Mouse (Mus musculus): Measurements from ENCODE around the gene Panx3. TPM values are rescaled to one million over a fixed set of nuclear protein-coding genes. Genes with fewer than 3 reads are reported as not detected.

Panx3 gene
- polyA plus RNA-seq, 1 experiment from 2014 or later: 0.32 TPM

DNA sequence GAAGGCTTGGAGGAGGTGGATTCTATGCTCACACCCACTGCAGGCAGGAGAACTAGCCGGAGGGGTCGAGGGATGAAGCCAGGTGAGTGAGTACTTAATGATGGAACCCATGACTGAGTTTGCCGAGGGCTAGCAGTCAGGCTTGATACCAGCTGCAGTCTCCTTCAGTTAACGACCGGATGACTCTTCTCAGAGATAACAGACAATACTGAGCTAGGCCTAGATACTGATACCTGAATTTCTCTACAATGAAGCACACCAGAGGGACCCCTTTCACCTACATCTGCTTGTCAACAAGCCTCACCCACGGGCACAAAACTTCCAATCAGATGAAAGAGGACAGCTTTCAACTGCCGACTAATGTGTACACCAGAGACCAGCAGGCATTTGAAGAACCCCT, 3.0 kb downstream of the Panx3 start:
- 80% methylated on average over 7 of the region's 7 CpGs for WGBS
- H3K9ac ChIP-seq (ENCODE audit: low read length): no peak overlapping the region
- no peak for ATAC-seq (replicated peaks; ENCODE audit: low FRiP score)

DNA sequence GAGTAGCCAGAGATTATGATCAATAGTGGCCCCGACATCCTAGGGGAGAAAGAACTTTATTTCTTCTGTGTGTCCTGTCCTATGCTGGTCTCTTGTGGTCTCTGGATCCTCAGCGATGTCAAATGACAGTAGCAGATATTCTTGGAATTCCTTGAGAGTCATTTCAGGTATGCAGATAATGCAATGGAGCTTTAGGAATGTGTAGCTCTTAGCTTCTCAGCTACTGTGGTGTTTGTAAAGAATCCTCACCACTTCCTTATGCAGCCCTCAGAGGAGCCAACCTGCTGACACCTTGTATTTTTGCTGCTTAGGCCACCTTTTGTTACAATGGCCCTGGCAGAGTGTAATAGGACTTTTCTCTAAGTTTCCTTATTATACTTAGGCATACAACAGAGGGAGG, 4.4 kb downstream of the Panx3 start:
- H3K9ac ChIP-seq (ENCODE audit: low read length): no peak overlapping the region
- no peaks in the 10 kb centered on the region for H3K27me3 ChIP-seq (ENCODE audit: control insufficient read depth, insufficient read depth, low read length)
- H3K9me3 ChIP-seq (ENCODE audit: control insufficient read depth, low read length): no peaks in the 10 kb centered on the region
- H3K4me1 ChIP-seq (replicated peaks; ENCODE audit: control insufficient read depth, insufficient read depth, low read length): no peaks in the 10 kb centered on the region
- no peak overlapping the region for H3K4me2 ChIP-seq (ENCODE audit: low read depth, low read length, severe bottlenecking)
- no peaks in the 10 kb centered on the region for H3K36me3 ChIP-seq (ENCODE audit: control insufficient read depth, insufficient read depth, low read length)
- ATAC-seq (replicated peaks; ENCODE audit: low FRiP score): no peak
- H3K4me3 ChIP-seq (ENCODE audit: low read depth, low read length): no peak overlapping the region
- no peak overlapping the region for H3K27ac ChIP-seq (ENCODE audit: low read depth, low read length)
- 77% methylated on average over 2 of the region's 2 CpGs for WGBS
- DNase-seq (ENCODE audit: low spot score): no peak

More for the DNA sequence above, 3.0 kb downstream of the Panx3 start:
- Histone ChIP-seq H3K4me2 (ENCODE audit: low read depth, low read length, severe bottlenecking) (no peak overlapping the region), H3K4me3 (ENCODE audit: low read depth, low read length) (no peak overlapping the region), H3K4me1 (replicated peaks; ENCODE audit: control insufficient read depth, insufficient read depth, low read length) (no peaks in the 10 kb centered on the region), H3K9me3 (ENCODE audit: control insufficient read depth, low read length) (no peaks in the 10 kb centered on the region), H3K27me3 (ENCODE audit: control insufficient read depth, insufficient read depth, low read length) (no peaks in the 10 kb centered on the region), H3K36me3 (ENCODE audit: control insufficient read depth, insufficient read depth, low read length) (no peaks in the 10 kb centered on the region), H3K27ac (ENCODE audit: low read depth, low read length) (no peak overlapping the region)
- DNase-seq (ENCODE audit: low spot score): no peak

DNA sequence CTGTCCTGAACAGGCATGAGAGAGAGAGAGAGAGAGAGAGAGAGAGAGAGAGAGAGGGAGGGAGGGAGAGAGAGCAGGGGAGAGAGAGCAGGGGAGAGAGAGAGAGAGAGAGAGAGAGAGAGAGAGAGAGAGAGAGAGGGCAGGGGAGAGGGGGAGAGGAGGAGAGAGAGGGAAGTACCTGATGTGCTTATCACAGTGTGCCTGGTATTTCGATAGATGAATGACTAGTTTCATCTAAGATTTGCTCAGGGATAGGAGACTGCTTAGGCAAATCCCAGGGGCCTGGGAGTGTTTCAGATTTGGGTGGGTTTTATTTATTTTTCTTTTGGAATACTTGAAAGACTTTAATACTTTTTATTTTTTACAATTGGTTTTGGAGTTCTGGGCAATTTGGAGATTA, 5.8 kb downstream of the Panx3 start:
- H3K4me2 ChIP-seq (ENCODE audit: low read depth, low read length, severe bottlenecking): no peak overlapping the region
- 79% methylated on average over 1 of the region's 1 CpGs for WGBS
- no peak overlapping the region for H3K27ac ChIP-seq (ENCODE audit: low read depth, low read length)
- no peak overlapping the region for H3K4me3 ChIP-seq (ENCODE audit: low read depth, low read length)
- ATAC-seq (replicated peaks; ENCODE audit: low FRiP score) (no peak), DNase-seq (ENCODE audit: low spot score) (no peak)
- no peaks in the 10 kb centered on the region for H3K27me3 ChIP-seq (ENCODE audit: control insufficient read depth, insufficient read depth, low read length)
- H3K4me1 ChIP-seq (replicated peaks; ENCODE audit: control insufficient read depth, insufficient read depth, low read length): no peaks in the 10 kb centered on the region
- no peak overlapping the region for H3K9ac ChIP-seq (ENCODE audit: low read length)
- no peaks in the 10 kb centered on the region for H3K9me3 ChIP-seq (ENCODE audit: control insufficient read depth, low read length)
- H3K36me3 ChIP-seq (ENCODE audit: control insufficient read depth, insufficient read depth, low read length): no peaks in the 10 kb centered on the region

DNA sequence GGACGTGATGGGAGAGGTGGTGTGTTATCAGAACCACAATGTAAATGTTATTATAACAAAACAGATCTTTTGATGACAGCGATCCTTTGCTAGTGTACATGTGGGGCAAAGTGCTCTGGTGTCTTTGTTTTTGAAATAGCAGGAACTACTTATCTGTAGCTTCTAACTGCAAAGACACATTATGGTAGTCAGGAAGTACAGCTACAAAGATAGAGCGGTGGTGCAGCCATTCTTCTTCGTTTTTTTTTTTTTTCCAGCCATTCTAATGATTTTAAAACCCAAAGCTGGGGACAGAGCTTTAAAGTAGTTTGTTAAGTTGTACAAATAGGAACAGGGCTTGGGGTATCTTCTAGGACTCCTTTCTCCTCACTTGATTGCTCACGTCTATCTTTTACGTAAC, 9.6 kb downstream of the Panx3 start:
- DNase-seq (ENCODE audit: low spot score): no peak

DNA sequence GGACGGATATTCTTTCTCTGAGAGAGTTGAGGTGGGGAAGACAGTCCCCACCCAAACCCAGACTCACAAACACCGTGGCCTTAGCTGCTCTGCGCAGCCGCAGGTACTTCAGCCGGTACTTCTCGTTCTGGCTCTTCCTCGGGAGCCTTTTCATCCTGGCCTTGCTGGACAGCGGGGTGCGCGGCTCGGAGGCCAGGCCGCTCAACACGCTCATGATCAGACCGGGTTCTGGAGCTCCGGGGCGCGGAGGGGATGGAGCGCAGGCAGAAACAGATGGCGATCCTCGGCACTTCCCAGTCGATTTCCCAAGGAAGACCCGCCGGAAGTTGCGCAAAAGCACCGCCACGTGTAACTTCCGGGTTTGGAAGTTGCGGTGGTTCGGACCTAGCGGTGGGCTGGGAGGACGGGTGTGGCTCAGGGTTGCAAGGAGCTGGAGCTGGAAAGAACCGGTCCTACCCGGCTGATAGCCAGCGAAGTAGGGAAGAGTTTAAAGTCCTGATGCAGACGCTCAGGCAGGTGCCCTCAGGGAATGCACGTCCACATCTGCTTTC, 12.0 kb downstream of the Panx3 start, which contains the start of gene Tbrg1:
Gene Tbrg1 (minus strand): TSS at position 382 of the 551 bp plus-strand sequence.
- ATAC-seq (replicated peaks; ENCODE audit: low FRiP score) (peak; percentile 90), DNase-seq (ENCODE audit: low spot score) (peak; percentile 88)
- peak within 1 kb of the TSS; percentile 63 for H3K4me2 ChIP-seq (ENCODE audit: low read depth, low read length, severe bottlenecking)
- no peaks in the 10 kb centered on the region; the same call in 1 of the 2 replicates for H3K4me1 ChIP-seq (replicated peaks; ENCODE audit: control insufficient read depth, insufficient read depth, low read length)
- peak within 1 kb of the TSS; percentile 31; the same call in 1 of the 2 replicates for H3K27ac ChIP-seq (ENCODE audit: low read depth, low read length)
- no peaks in the 10 kb centered on the region for H3K9me3 ChIP-seq (ENCODE audit: control insufficient read depth, low read length)
- peak within 1 kb of the TSS; percentile 85 for H3K9ac ChIP-seq (ENCODE audit: low read length)
- under 1% methylated on average over 36 of the region's 36 CpGs for WGBS
- H3K36me3 ChIP-seq (ENCODE audit: control insufficient read depth, insufficient read depth, low read length): peaks cover 2% of the 10 kb centered on the region; the same call in 1 of the 2 replicates
- H3K27me3 ChIP-seq (ENCODE audit: control insufficient read depth, insufficient read depth, low read length): no peaks in the 10 kb centered on the region
- peak within 1 kb of the TSS; percentile 75 for H3K4me3 ChIP-seq (ENCODE audit: low read depth, low read length)

More for the DNA sequence above, 9.6 kb downstream of the Panx3 start:
- no peak for ATAC-seq (replicated peaks; ENCODE audit: low FRiP score)
- H3K36me3 ChIP-seq (ENCODE audit: control insufficient read depth, insufficient read depth, low read length): no peaks in the 10 kb centered on the region
- no peaks in the 10 kb centered on the region; the same call in 1 of the 2 replicates for H3K4me1 ChIP-seq (replicated peaks; ENCODE audit: control insufficient read depth, insufficient read depth, low read length)
- no peak overlapping the region for H3K4me2 ChIP-seq (ENCODE audit: low read depth, low read length, severe bottlenecking)
- no peak overlapping the region for H3K9ac ChIP-seq (ENCODE audit: low read length)
- no peak overlapping the region for H3K4me3 ChIP-seq (ENCODE audit: low read depth, low read length)
- H3K27me3 ChIP-seq (ENCODE audit: control insufficient read depth, insufficient read depth, low read length): no peaks in the 10 kb centered on the region
- H3K27ac ChIP-seq (ENCODE audit: low read depth, low read length): no peak overlapping the region
- no peaks in the 10 kb centered on the region for H3K9me3 ChIP-seq (ENCODE audit: control insufficient read depth, low read length)
- 87% methylated on average over 6 of the region's 6 CpGs for WGBS

DNA sequence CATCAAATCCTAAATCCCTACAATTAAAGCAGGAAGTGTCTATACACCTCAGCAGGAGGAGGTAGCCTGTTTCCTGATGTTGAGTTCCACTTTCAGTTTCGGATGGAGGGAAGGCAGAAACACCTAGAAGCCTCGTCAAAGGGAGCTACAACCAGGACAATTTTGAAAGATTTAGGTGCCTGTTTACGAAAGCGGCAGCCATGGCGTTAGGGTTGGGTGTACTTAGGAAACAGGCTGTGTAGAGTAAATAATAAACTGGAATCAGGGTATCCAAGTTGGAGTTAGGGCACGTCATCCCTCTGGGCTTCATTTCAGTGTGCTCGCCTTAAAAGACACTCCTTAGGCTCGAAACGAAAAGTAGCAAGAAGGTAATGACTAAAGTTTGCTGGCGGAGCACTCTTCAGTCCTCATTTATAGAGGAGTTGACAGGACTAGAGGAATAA, 12.6 kb downstream of the Panx3 start:
- no peaks in the 10 kb centered on the region for H3K9me3 ChIP-seq (ENCODE audit: control insufficient read depth, low read length)
- ATAC-seq (replicated peaks; ENCODE audit: low FRiP score): peak; percentile 30; the same call in 1 of the 2 replicates
- H3K27ac ChIP-seq (ENCODE audit: low read depth, low read length): no peak overlapping the region; the same call in 1 of the 2 replicates
- no peaks in the 10 kb centered on the region; the same call in 1 of the 2 replicates for H3K4me1 ChIP-seq (replicated peaks; ENCODE audit: control insufficient read depth, insufficient read depth, low read length)
- DNase-seq (ENCODE audit: low spot score): no peak
- peaks cover 2% of the 10 kb centered on the region; the same call in 1 of the 2 replicates for H3K36me3 ChIP-seq (ENCODE audit: control insufficient read depth, insufficient read depth, low read length)
- H3K4me2 ChIP-seq (ENCODE audit: low read depth, low read length, severe bottlenecking): peak overlapping the region; percentile 63
- peak overlapping the region; percentile 75 for H3K4me3 ChIP-seq (ENCODE audit: low read depth, low read length)
- no peaks in the 10 kb centered on the region for H3K27me3 ChIP-seq (ENCODE audit: control insufficient read depth, insufficient read depth, low read length)
- WGBS: 2% methylated on average over 10 of the region's 10 CpGs
- peak overlapping the region; percentile 85 for H3K9ac ChIP-seq (ENCODE audit: low read length)

DNA sequence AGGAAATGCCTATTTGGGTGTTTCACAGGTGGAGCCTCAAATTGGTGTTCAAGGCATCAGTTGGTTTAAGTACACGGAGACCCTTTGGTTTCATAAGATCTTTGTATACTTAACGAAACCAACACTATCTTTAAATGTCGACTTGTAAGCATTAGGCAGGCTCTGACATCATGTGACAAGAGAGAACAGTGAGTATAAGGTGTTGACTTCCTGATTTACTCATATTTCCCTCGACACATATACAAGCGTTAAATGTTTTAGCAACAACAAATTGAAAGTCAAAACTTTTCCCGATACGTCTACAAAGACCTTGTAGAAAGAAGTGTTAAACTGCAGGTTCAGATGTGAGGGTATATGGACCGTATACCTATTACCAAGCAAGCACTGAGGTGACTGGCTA, 13.1 kb downstream of the Panx3 start:
- Histone ChIP-seq H3K27me3 (ENCODE audit: control insufficient read depth, insufficient read depth, low read length) (no peaks in the 10 kb centered on the region), H3K9me3 (ENCODE audit: control insufficient read depth, low read length) (no peaks in the 10 kb centered on the region), H3K4me2 (ENCODE audit: low read depth, low read length, severe bottlenecking) (peak overlapping the region; percentile 63), H3K27ac (ENCODE audit: low read depth, low read length) (no peak overlapping the region), H3K4me1 (replicated peaks; ENCODE audit: control insufficient read depth, insufficient read depth, low read length) (no peaks in the 10 kb centered on the region; the same call in 1 of the 2 replicates), H3K36me3 (ENCODE audit: control insufficient read depth, insufficient read depth, low read length) (peaks cover 4% of the 10 kb centered on the region; the same call in 1 of the 2 replicates), H3K4me3 (ENCODE audit: low read depth, low read length) (peak overlapping the region; percentile 75), H3K9ac (ENCODE audit: low read length) (peak overlapping the region; percentile 85)
- ATAC-seq (replicated peaks; ENCODE audit: low FRiP score) (no peak), DNase-seq (ENCODE audit: low spot score) (no peak)
- 67% methylated on average over 8 of the region's 8 CpGs for WGBS

DNA sequence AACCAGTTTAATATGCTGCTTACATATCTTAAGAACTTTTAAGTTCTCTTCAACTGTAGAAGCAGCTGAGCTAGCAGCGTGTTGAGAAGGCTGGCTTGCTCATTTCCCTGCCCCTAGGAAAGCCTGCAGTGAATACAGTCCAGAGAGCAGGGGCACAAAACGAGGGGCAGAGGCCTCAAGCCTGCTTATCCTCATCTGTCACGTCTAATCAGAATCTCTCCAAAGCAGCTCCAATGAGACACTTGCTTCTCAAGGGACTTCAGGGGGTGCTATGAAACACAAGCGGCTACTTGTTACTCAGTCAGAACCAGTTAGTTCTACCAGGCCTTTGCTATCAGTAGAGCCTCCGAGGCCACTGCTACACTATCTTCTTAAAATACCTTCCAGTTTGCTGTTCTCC, 15.2 kb downstream of the Panx3 start:
- Histone ChIP-seq H3K27me3 (ENCODE audit: control insufficient read depth, insufficient read depth, low read length) (no peaks in the 10 kb centered on the region), H3K36me3 (ENCODE audit: control insufficient read depth, insufficient read depth, low read length) (peaks cover 12% of the 10 kb centered on the region; the same call in 1 of the 2 replicates), H3K4me1 (replicated peaks; ENCODE audit: control insufficient read depth, insufficient read depth, low read length) (no peaks in the 10 kb centered on the region; the same call in 1 of the 2 replicates), H3K9ac (ENCODE audit: low read length) (no peak overlapping the region), H3K9me3 (ENCODE audit: control insufficient read depth, low read length) (no peaks in the 10 kb centered on the region), H3K4me3 (ENCODE audit: low read depth, low read length) (no peak overlapping the region), H3K4me2 (ENCODE audit: low read depth, low read length, severe bottlenecking) (no peak overlapping the region), H3K27ac (ENCODE audit: low read depth, low read length) (no peak overlapping the region)
- 85% methylated on average over 5 of the region's 5 CpGs for WGBS
- DNase-seq (ENCODE audit: low spot score): no peak
- no peak for ATAC-seq (replicated peaks; ENCODE audit: low FRiP score)

DNA sequence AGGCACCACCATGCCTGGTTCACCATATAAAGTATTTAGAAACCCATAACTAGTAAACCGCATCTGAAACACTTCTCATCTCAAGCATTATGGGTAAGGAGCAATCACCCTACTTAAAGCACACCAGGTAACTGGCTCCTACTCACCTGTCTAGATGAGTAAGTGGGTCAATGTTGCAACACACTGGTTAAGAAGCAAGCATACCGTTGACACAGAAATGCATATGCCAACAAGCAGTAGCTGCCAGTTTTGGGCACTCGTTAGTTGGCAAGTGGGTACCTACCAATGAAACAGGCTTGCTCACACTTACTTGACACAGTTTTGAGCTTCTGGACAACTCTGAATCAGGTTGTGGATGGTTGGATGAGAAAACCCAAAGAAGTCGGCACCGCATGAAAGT, 18.4 kb downstream of the Panx3 start:
- H3K27ac ChIP-seq (ENCODE audit: low read depth, low read length): no peak overlapping the region
- no peak overlapping the region for H3K4me2 ChIP-seq (ENCODE audit: low read depth, low read length, severe bottlenecking)
- H3K9ac ChIP-seq (ENCODE audit: low read length): no peak overlapping the region
- no peak for ATAC-seq (replicated peaks; ENCODE audit: low FRiP score)
- H3K9me3 ChIP-seq (ENCODE audit: control insufficient read depth, low read length): no peaks in the 10 kb centered on the region
- no peaks in the 10 kb centered on the region for H3K4me1 ChIP-seq (replicated peaks; ENCODE audit: control insufficient read depth, insufficient read depth, low read length)
- WGBS: 89% methylated on average over 5 of the region's 5 CpGs
- no peak overlapping the region for H3K4me3 ChIP-seq (ENCODE audit: low read depth, low read length)
- DNase-seq (ENCODE audit: low spot score): no peak
- no peaks in the 10 kb centered on the region for H3K27me3 ChIP-seq (ENCODE audit: control insufficient read depth, insufficient read depth, low read length)
- H3K36me3 ChIP-seq (ENCODE audit: control insufficient read depth, insufficient read depth, low read length): peaks cover 12% of the 10 kb centered on the region; the same call in 1 of the 2 replicates
